Mouse (Mus musculus): ENCODE data around the gene Tlr11. TPM values are rescaled to one million over a fixed set of nuclear protein-coding genes. Genes with fewer than 3 reads are reported as not detected.

Gene Tlr11
- not detected for polyA plus RNA-seq (2017; shearing (Covaris generic))

DNA sequence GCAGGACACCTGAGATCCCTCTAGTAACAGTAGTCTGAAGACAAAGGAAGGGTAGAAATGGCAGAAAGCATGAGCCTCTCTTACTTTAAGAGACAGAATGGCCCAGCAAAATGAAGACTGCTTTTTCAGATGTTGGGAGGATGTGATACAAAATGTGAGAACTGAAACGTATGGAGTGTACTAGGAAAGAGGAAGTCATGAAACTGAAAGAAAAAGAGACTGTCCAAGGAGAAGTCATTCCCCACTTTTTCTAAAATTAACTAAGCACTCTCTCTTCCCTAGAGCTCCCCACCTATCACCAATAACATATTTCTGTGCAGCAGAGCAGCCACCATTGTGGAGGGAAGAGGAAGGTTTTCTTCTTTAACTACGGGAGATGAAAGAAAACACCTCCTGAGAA lies at the start of gene Tlr11:
TSS of gene Tlr11 (plus strand) at position 322 of the 400 bp plus-strand sequence.

GRCm38 (mm10) chr14:50326661-50327060 lies 31.1 kb upstream of the Tlr11 start, which contains the start of gene Olfr734:
Gene Olfr734 (minus strand): TSS chr14:50326761.

GRCm38 (mm10) chr14:50348796-50349195 lies 8.9 kb upstream of the Tlr11 start, which contains the start of gene Olfr735:
Gene Olfr735 (minus strand): TSS chr14:50348872.

DNA sequence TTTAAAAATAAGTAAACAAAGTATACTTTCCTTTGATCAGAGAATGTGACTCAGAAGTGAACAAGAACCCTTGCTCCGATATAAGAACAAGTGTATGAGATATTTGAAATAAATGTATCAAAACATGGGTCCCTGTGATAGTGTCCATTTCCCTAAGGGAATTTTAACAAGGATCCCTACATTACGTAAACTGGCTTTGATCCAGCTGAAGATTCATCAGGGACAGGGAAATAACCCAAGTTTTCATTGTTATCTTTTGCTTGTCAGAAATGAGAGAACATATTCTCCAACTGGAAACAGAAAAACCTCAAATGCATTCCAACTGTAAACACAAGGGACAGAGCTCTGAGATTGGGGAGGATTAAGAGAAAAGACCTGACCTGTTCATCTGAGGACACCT lies 23.1 kb downstream of the Tlr11 start, which contains the start of gene Olfr736:
TSS of gene Olfr736 (plus strand) at position 301 of the 400 bp plus-strand sequence.

GRCm38 (mm10) chr14:50407268-50407667 lies 49.6 kb downstream of the Tlr11 start, which contains the start of gene Olfr738:
Gene Olfr738 (plus strand): TSS chr14:50407568.

Other genes with a start within 250 kb of the Tlr11 start
- 0.63 TPM for gene Olfr727, start 234.7 kb upstream of the Tlr11 start, polyA plus RNA-seq (2017; shearing (Covaris generic))
- 0.52 TPM for gene Olfr728, start 215.2 kb upstream of the Tlr11 start, polyA plus RNA-seq (2017; shearing (Covaris generic))
- gene Olfr729, start 205.0 kb upstream of the Tlr11 start, polyA plus RNA-seq (2017; shearing (Covaris generic)), result not detected
- gene Olfr730, start 169.7 kb upstream of the Tlr11 start, polyA plus RNA-seq (2017; shearing (Covaris generic)), result not detected
- not detected for gene Olfr731, start 116.0 kb upstream of the Tlr11 start, polyA plus RNA-seq (2017; shearing (Covaris generic))
- not detected for gene Olfr732, start 73.7 kb upstream of the Tlr11 start, polyA plus RNA-seq (2017; shearing (Covaris generic))
- gene Olfr733, start 56.4 kb upstream of the Tlr11 start, polyA plus RNA-seq (2017; shearing (Covaris generic)), result 0.15 TPM
- gene Olfr734, start 31.2 kb upstream of the Tlr11 start, polyA plus RNA-seq (2017; shearing (Covaris generic)), result not detected
- gene Olfr735, start 9.0 kb upstream of the Tlr11 start, polyA plus RNA-seq (2017; shearing (Covaris generic)), result not detected
- not detected for gene Olfr736, start 23.2 kb downstream of the Tlr11 start, polyA plus RNA-seq (2017; shearing (Covaris generic))
- gene Olfr738, start 49.7 kb downstream of the Tlr11 start, polyA plus RNA-seq (2017; shearing (Covaris generic)), result not detected
- not detected for gene Olfr739, start 60.7 kb downstream of the Tlr11 start, polyA plus RNA-seq (2017; shearing (Covaris generic))
- not detected for gene Olfr740, start 87.6 kb downstream of the Tlr11 start, polyA plus RNA-seq (2017; shearing (Covaris generic))
- gene Olfr741, start 114.8 kb downstream of the Tlr11 start, polyA plus RNA-seq (2017; shearing (Covaris generic)), result 0.21 TPM
- not detected for gene Olfr742, start 145.7 kb downstream of the Tlr11 start, polyA plus RNA-seq (2017; shearing (Covaris generic))
- not detected for gene Olfr743, start 163.9 kb downstream of the Tlr11 start, polyA plus RNA-seq (2017; shearing (Covaris generic))

Data from effector memory CD4-positive, alpha-beta T cell, adult 7 months (primary cell).